Mouse (Mus musculus): Measurements from ENCODE around the gene Alox8. TPM values are rescaled to one million over a fixed set of nuclear protein-coding genes. Genes with fewer than 3 reads are reported as not detected.

Alox8 gene
- polyA plus RNA-seq (2012) = 0.02 and 0.43 TPM in 2 replicates

DNA sequence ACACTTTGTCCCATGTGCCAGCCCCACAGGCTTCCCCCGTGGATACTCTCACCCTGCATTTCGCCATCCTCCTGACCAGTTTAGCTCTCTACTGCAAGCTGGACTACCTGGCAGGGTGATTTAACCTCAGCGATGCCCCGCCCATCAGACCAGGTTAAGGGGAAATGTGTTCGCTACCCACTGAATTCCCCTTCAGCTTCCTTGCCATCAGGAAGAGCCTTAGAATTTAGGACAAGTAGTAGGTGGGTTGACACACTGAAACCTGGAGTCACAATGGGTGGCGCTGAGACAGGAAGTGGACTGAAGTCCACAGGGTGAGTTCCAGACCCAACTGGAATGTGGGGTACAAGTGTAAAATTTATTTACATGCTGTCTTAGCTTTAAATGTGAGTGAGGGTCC is at the start of gene Alox8:
TSS of gene Alox8 (minus strand) at position 101 of the 400 bp plus-strand sequence.

DNA sequence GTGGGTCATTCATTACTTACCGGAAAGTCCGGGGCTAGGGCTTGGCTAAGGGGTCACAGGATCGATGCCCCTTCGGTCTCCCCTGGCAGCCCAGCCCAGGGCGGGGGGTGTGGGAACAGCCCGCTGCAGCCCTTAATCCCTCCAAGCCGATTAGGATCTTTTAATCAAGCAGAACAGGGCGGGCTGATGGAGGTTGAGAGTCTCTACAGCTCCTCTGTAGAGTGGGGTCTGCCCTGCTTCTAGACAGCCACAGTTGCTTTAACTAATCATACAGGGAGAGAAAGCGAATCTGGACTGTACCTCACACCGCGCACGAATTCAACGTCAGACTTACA is 39.2 kb upstream of the Alox8 start, which contains the start of gene Gucy2e:
TSS of gene Gucy2e (minus strand) at position 111 of the 335 bp plus-strand sequence.

DNA sequence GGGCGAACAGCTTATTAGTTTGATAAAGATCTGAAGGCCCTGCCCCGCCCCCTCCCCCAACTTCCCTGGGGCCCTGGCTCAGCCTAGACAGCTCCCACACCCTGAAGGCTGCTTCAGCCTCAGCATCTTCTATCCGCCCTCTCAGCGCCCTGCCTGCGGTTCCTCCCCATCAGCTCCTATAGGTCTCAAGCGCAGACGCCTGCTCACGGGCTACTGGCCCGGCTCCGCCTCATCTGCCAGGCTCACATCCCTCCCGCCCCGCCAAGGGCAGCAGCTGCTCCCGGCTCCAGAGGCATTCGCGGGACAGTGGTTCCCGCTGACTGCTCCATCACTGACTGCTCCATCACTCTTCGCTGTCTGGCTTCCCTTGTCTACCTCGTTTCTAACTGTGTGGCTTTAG is 40.8 kb downstream of the Alox8 start, which contains the start of gene Alox12b:
TSS of gene Alox12b (plus strand) at position 190 of the 400 bp plus-strand sequence.

Other genes with a start within 250 kb of the Alox8 start
- 0.56 and 0.79 TPM in 2 replicates for gene Arhgef15, start 240.4 kb downstream of the Alox8 start, polyA plus RNA-seq (2012)
- gene Slc25a35, start 229.7 kb downstream of the Alox8 start, polyA plus RNA-seq (2012) = 2.1 TPM in 2 replicates
- gene Rangrf, start 222.7 kb downstream of the Alox8 start, polyA plus RNA-seq (2012) = 15.6 and 17.3 TPM in 2 replicates
- 25.3 and 36.6 TPM in 2 replicates for gene Pfas, start 189.4 kb downstream of the Alox8 start, polyA plus RNA-seq (2012)
- 104 and 110 TPM in 2 replicates for gene Ctc1, start 181.9 kb downstream of the Alox8 start, polyA plus RNA-seq (2012)
- 93.3 and 166 TPM in 2 replicates for gene Aurkb, start 152.2 kb downstream of the Alox8 start, polyA plus RNA-seq (2012)
- gene Borcs6, start 138.1 kb downstream of the Alox8 start, polyA plus RNA-seq (2012) = 50.1 and 51.5 TPM in 2 replicates
- gene Tmem107, start 127.0 kb downstream of the Alox8 start, polyA plus RNA-seq (2012) = 63.6 and 71.5 TPM in 2 replicates
- gene Vamp2, start 109.4 kb downstream of the Alox8 start, polyA plus RNA-seq (2012) = 65.9 and 86.0 TPM in 2 replicates
- gene Per1, start 102.6 kb downstream of the Alox8 start, polyA plus RNA-seq (2012) = 120 and 156 TPM in 2 replicates
- gene Hes7, start 77.4 kb downstream of the Alox8 start, polyA plus RNA-seq (2012) = 2.9 and 3.1 TPM in 2 replicates
- gene 9130213A22Rik, start 75.3 kb downstream of the Alox8 start, polyA plus RNA-seq (2012) = 0.22 and 0.39 TPM in 2 replicates
- gene Aloxe3, start 71.9 kb downstream of the Alox8 start, polyA plus RNA-seq (2012) = not detected in 2 replicates
- not detected in 2 replicates for gene Alox12b, start 40.9 kb downstream of the Alox8 start, polyA plus RNA-seq (2012)
- 0.01 TPM in 1 of 2 replicates, not detected in the other for gene Gucy2e, start 39.2 kb upstream of the Alox8 start, polyA plus RNA-seq (2012)
- gene Cntrob, start 125.9 kb upstream of the Alox8 start, polyA plus RNA-seq (2012) = 22.6 and 44.8 TPM in 2 replicates
- 5.1 and 6.6 TPM in 2 replicates for gene Trappc1, start 126.1 kb upstream of the Alox8 start, polyA plus RNA-seq (2012)
- gene Kcnab3, start 128.4 kb upstream of the Alox8 start, polyA plus RNA-seq (2012) = 0.16 and 0.42 TPM in 2 replicates
- 3.1 and 7.6 TPM in 2 replicates for gene Rnf227, start 142.6 kb upstream of the Alox8 start, polyA plus RNA-seq (2012)
- 147 and 202 TPM in 2 replicates for gene Chd3, start 171.6 kb upstream of the Alox8 start, polyA plus RNA-seq (2012)
- gene Naa38, start 197.6 kb upstream of the Alox8 start, polyA plus RNA-seq (2012) = 114 and 133 TPM in 2 replicates
- 8.7 and 8.8 TPM in 2 replicates for gene Cyb5d1, start 197.8 kb upstream of the Alox8 start, polyA plus RNA-seq (2012)
- 1.6 and 2.5 TPM in 2 replicates for gene Tmem88, start 200.4 kb upstream of the Alox8 start, polyA plus RNA-seq (2012)
- gene Kdm6b, start 215.8 kb upstream of the Alox8 start, polyA plus RNA-seq (2012) = 242 and 341 TPM in 2 replicates

Measured in megakaryocyte-erythroid progenitor cell, adult 5 weeks (primary cell).